Mouse (Mus musculus) cerebellum, adult 2 months (tissue): ENCODE measurements around the gene Fndc1.

ENCODE experiments used
- CTCF ChIP-seq: fragments of 200-500 bp; IDR thresholded peaks from 2 replicates; pipeline ENCODE4 v1.5.1; 2011; ENCODE audit warnings: low read depth, mild to moderate bottlenecking, control low read depth, low read length, moderate library complexity, borderline replicate concordance; ENCODE audit not compliant: insufficient read depth
- POLR2A ChIP-seq: fragments of 200-500 bp; IDR thresholded peaks from 2 replicates; pipeline ENCODE4 v1.6.1; 2011; ENCODE audit warnings: low read length, control low read depth, borderline replicate concordance; ENCODE audit not compliant: insufficient read depth

DNA sequence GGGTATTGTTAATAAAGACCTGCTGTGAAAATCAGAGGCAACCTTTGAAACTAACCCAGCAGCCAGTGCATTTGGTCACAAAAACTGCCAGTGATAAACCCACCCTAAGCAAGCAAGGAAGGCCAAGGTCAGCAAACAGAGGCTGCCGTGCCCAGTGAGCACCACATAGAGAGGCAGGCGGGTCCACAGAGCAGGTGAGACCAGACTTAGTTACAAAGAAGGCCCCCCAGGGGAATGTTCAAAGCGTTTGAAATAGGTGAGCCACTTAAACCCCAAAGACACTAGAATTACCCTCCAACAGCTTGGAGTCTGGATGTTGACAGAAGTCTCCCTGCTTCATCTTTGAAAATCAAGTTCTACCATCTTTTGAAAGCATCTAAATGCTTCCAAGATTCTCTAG, 12.7 kb downstream of the Fndc1 start:
- TF ChIP-seq CTCF (no peak), POLR2A (no peak)
